Mouse (Mus musculus): ENCODE data around the gene Sox5. TPM values are rescaled to one million over a fixed set of nuclear protein-coding genes. Genes with fewer than 3 reads are reported as not detected.

Sox5 gene
- polyA plus RNA-seq, 1 experiment = 0.85 TPM

- Histone ChIP-seq H3K4me1 (ENCODE audit: control insufficient read depth, insufficient read depth, insufficient read length, low read length) (no peaks in the 10 kb centered on the region), H3K4me3 (ENCODE audit: low read depth, low read length) (no peak overlapping the region), H3K36me3 (ENCODE audit: control insufficient read depth, insufficient read depth, low read length) (no peaks in the 10 kb centered on the region), H3K27ac (ENCODE audit: insufficient read depth, low read depth, low read length) (no peak overlapping the region), H3K27me3 (ENCODE audit: control insufficient read depth, insufficient read depth, low read length) (no peaks in the 10 kb centered on the region)
- WGBS = 77% methylated on average over 4 of the region's 4 CpGs
- no peak for TF ChIP-seq POLR2A (IDR thresholded peaks at IDR 0.05; ENCODE audit: low read depth, low read length)
- no peak for TF ChIP-seq CTCF (IDR thresholded peaks at IDR 0.05; ENCODE audit: extremely low read depth, insufficient read length, insufficient replicate concordance, low read depth, low read length)
Measured at GRCm38 (mm10) chr6:144479861-144480260, 301.9 kb downstream of the Sox5 start.

- no peak overlapping the region for H3K4me3 ChIP-seq (ENCODE audit: low read depth, low read length)
- H3K27me3 ChIP-seq (ENCODE audit: control insufficient read depth, insufficient read depth, low read length) = no peaks in the 10 kb centered on the region
- H3K4me1 ChIP-seq (ENCODE audit: control insufficient read depth, insufficient read depth, insufficient read length, low read length) = no peaks in the 10 kb centered on the region
- H3K36me3 ChIP-seq (ENCODE audit: control insufficient read depth, insufficient read depth, low read length) = no peaks in the 10 kb centered on the region
- no peak overlapping the region for H3K27ac ChIP-seq (ENCODE audit: insufficient read depth, low read depth, low read length)
- 50% methylated on average over 16 of the region's 16 CpGs for WGBS
- no peak for TF ChIP-seq POLR2A (IDR thresholded peaks at IDR 0.05; ENCODE audit: low read depth, low read length)
Measured at GRCm38 (mm10) chr6:144477287-144478064, 304.3 kb downstream of the Sox5 start.

- H3K4me1 ChIP-seq (ENCODE audit: control insufficient read depth, insufficient read depth, insufficient read length, low read length) = no peaks in the 10 kb centered on the region
- no peaks in the 10 kb centered on the region for H3K27me3 ChIP-seq (ENCODE audit: control insufficient read depth, insufficient read depth, low read length)
- H3K4me3 ChIP-seq (ENCODE audit: low read depth, low read length) = no peak overlapping the region
- WGBS = 87% methylated on average over 7 of the region's 7 CpGs
- no peak overlapping the region for H3K27ac ChIP-seq (ENCODE audit: insufficient read depth, low read depth, low read length)
- no peaks in the 10 kb centered on the region for H3K36me3 ChIP-seq (ENCODE audit: control insufficient read depth, insufficient read depth, low read length)
- TF ChIP-seq CTCF (IDR thresholded peaks at IDR 0.05; ENCODE audit: extremely low read depth, insufficient read length, insufficient replicate concordance, low read depth, low read length) (no peak), POLR2A (IDR thresholded peaks at IDR 0.05; ENCODE audit: low read depth, low read length) (no peak)
Measured at GRCm38 (mm10) chr6:144473437-144473836, 308.3 kb downstream of the Sox5 start.

GRCm38 (mm10) chr6:144472089-144472900 lies 309.5 kb downstream of the Sox5 start:
- TF ChIP-seq CTCF (IDR thresholded peaks at IDR 0.05; ENCODE audit: extremely low read depth, insufficient read length, insufficient replicate concordance, low read depth, low read length) (no peak), POLR2A (IDR thresholded peaks at IDR 0.05; ENCODE audit: low read depth, low read length) (no peak)
- WGBS = 41% methylated on average over 14 of the region's 14 CpGs
- no peak overlapping the region for H3K4me3 ChIP-seq (ENCODE audit: low read depth, low read length)

GRCm38 (mm10) chr6:144466711-144467110 lies 315.1 kb downstream of the Sox5 start:
- Histone ChIP-seq H3K36me3 (ENCODE audit: control insufficient read depth, insufficient read depth, low read length) (no peaks in the 10 kb centered on the region), H3K4me3 (ENCODE audit: low read depth, low read length) (no peak overlapping the region), H3K27me3 (ENCODE audit: control insufficient read depth, insufficient read depth, low read length) (no peaks in the 10 kb centered on the region), H3K27ac (ENCODE audit: insufficient read depth, low read depth, low read length) (no peak overlapping the region), H3K4me1 (ENCODE audit: control insufficient read depth, insufficient read depth, insufficient read length, low read length) (no peaks in the 10 kb centered on the region)
- no peak for TF ChIP-seq CTCF (IDR thresholded peaks at IDR 0.05; ENCODE audit: extremely low read depth, insufficient read length, insufficient replicate concordance, low read depth, low read length)
- TF ChIP-seq POLR2A (IDR thresholded peaks at IDR 0.05; ENCODE audit: low read depth, low read length) = no peak
- WGBS = 78% methylated on average over 15 of the region's 15 CpGs

More at GRCm38 (mm10) chr6:144472089-144472900, 309.5 kb downstream of the Sox5 start:
- no peaks in the 10 kb centered on the region for H3K4me1 ChIP-seq (ENCODE audit: control insufficient read depth, insufficient read depth, insufficient read length, low read length)
- no peaks in the 10 kb centered on the region for H3K27me3 ChIP-seq (ENCODE audit: control insufficient read depth, insufficient read depth, low read length)
- H3K27ac ChIP-seq (ENCODE audit: insufficient read depth, low read depth, low read length) = no peak overlapping the region
- no peaks in the 10 kb centered on the region for H3K36me3 ChIP-seq (ENCODE audit: control insufficient read depth, insufficient read depth, low read length)

- no peaks in the 10 kb centered on the region for H3K27me3 ChIP-seq (ENCODE audit: control insufficient read depth, insufficient read depth, low read length)
- no peak overlapping the region for H3K4me3 ChIP-seq (ENCODE audit: low read depth, low read length)
- H3K4me1 ChIP-seq (ENCODE audit: control insufficient read depth, insufficient read depth, insufficient read length, low read length) = no peaks in the 10 kb centered on the region
- WGBS = 69% methylated on average over 6 of the region's 6 CpGs
- no peaks in the 10 kb centered on the region for H3K36me3 ChIP-seq (ENCODE audit: control insufficient read depth, insufficient read depth, low read length)
- H3K27ac ChIP-seq (ENCODE audit: insufficient read depth, low read depth, low read length) = no peak overlapping the region
- TF ChIP-seq CTCF (IDR thresholded peaks at IDR 0.05; ENCODE audit: extremely low read depth, insufficient read length, insufficient replicate concordance, low read depth, low read length) = no peak
- TF ChIP-seq POLR2A (IDR thresholded peaks at IDR 0.05; ENCODE audit: low read depth, low read length) = no peak
Measured at GRCm38 (mm10) chr6:144463691-144464090, 318.1 kb downstream of the Sox5 start.

- H3K4me3 ChIP-seq (ENCODE audit: low read depth, low read length) = no peak overlapping the region
- no peaks in the 10 kb centered on the region for H3K4me1 ChIP-seq (ENCODE audit: control insufficient read depth, insufficient read depth, insufficient read length, low read length)
- TF ChIP-seq CTCF (IDR thresholded peaks at IDR 0.05; ENCODE audit: extremely low read depth, insufficient read length, insufficient replicate concordance, low read depth, low read length) = no peak
- no peak overlapping the region for H3K27ac ChIP-seq (ENCODE audit: insufficient read depth, low read depth, low read length)
- WGBS = 79% methylated on average over 5 of the region's 5 CpGs
- H3K36me3 ChIP-seq (ENCODE audit: control insufficient read depth, insufficient read depth, low read length) = no peaks in the 10 kb centered on the region
- no peaks in the 10 kb centered on the region for H3K27me3 ChIP-seq (ENCODE audit: control insufficient read depth, insufficient read depth, low read length)
Measured at GRCm38 (mm10) chr6:144463274-144463673, 318.5 kb downstream of the Sox5 start.

Data from small intestine, adult 2 months (tissue).